Mouse (Mus musculus) c-Kit-positive CD71-positive TER-119-negative erythroid progenitor cells, embryonic 14.5 days (primary cell): ENCODE results near the gene Hyal3.

Experiments used
- DNase-seq: peaks from one replicate; pipeline ENCODE4 v3.0.0-alpha.2; 2013; ENCODE audit warnings: low read depth

Gene Hyal3

DNA sequence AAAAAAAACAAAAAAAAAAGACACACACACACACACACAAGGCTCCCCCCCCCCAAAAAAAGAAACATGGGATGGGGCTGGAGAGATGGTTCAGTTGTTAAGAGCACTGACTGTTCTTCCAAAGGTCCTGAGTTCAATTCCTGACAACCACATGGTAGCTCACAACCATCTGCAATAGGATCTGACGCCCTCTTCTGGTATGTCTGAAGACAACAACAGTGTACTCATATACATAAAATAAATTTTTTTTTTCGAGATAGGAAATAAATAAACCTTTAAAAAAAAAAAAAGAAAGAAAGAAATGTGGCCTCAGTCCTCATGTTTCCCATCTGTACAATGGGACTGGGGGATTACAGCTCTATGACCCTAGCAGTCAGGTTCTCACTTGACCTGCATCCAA is 36.8 kb downstream of the Hyal3 start:
- DNase-seq: no peak

DNA sequence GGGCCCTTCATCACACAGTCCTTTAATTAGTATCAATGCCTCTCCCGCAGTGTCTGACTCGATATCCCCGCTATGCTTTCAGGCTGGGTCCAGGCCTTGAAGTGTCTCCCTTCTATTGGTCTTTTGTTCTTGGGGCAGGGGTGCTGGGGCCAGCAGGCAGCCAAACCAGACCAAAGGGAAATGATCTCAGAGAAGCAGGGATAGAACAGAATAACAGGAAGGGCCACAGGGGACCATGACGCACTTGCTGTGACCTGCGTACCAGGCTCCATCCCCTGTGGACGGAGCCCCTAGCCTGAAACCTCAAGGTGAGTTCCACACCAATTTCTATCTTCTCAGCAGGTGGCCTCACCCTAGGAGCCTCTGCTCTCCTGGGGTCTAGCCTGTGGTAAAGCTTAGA is 37.5 kb downstream of the Hyal3 start:
- DNase-seq: no peak

- DNase-seq: no peak
Measured at GRCm38 (mm10) chr9:107618778-107619545, 38.3 kb downstream of the Hyal3 start.

GRCm38 (mm10) chr9:107619546-107619879 is 38.9 kb downstream of the Hyal3 start:
- no peak for DNase-seq

DNA sequence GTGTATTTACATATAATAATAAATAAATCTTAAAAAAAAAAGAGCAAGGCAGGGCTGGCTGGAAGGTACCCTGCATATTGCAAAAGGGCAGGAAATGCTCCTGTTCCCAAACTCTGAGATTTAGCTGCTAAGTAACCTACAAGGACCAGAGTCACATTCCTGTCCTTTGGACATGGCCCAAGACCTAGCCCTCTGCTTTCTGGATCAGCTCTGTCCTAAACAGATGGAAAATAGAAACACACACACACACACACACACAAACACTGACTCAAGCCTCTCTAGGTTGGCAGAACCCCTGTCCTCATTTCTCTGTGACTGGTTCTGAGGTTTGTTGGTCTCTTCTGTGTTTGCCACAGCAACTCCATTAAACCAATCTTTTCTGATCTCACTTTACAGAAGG is 40.3 kb downstream of the Hyal3 start:
- DNase-seq: no peak

GRCm38 (mm10) chr9:107624539-107624938 is 43.9 kb downstream of the Hyal3 start:
- DNase-seq: no peak

GRCm38 (mm10) chr9:107624951-107625350 is 44.3 kb downstream of the Hyal3 start:
- no peak for DNase-seq

DNA sequence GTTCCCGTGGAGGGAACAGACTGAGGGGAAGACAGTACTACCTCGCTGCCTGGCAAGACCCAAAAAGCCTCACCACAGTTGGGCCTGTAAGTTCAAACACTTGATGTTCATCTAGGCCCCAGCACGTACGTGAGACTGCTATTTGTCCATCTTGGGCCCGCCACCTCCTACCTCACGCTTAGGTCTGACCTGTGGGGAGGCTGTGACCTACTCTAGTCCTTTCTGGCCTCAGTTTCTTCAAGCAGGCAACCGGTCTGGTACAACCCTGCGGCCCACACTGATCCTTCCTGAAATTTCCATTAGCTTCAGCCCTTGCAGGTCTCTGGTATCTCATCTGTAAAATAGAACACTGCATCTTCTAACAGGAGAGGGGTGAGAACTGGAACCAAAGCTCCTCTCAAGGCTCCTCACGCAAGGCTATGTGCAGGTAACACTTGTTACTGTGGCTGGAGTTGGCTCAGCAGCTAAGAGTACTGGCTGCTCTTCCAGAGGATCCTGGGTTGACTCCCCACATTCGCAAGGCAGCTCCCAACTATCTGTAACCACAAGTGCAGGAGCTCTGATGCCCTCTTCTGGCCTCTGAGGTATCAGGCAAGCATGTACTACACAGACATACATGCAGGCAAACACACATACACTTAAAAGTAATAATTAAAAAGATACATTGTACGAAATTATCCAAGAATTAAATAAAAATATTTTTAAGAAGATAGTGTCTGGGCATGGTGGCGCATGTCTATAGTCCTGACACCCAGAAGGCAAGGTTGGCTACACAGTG is 44.9 kb downstream of the Hyal3 start:
- DNase-seq: no peak

GRCm38 (mm10) chr9:107626158-107626843 is 45.7 kb downstream of the Hyal3 start:
- DNase-seq: no peak

GRCm38 (mm10) chr9:107626844-107627277 is 46.2 kb downstream of the Hyal3 start:
- DNase-seq: no peak

DNA sequence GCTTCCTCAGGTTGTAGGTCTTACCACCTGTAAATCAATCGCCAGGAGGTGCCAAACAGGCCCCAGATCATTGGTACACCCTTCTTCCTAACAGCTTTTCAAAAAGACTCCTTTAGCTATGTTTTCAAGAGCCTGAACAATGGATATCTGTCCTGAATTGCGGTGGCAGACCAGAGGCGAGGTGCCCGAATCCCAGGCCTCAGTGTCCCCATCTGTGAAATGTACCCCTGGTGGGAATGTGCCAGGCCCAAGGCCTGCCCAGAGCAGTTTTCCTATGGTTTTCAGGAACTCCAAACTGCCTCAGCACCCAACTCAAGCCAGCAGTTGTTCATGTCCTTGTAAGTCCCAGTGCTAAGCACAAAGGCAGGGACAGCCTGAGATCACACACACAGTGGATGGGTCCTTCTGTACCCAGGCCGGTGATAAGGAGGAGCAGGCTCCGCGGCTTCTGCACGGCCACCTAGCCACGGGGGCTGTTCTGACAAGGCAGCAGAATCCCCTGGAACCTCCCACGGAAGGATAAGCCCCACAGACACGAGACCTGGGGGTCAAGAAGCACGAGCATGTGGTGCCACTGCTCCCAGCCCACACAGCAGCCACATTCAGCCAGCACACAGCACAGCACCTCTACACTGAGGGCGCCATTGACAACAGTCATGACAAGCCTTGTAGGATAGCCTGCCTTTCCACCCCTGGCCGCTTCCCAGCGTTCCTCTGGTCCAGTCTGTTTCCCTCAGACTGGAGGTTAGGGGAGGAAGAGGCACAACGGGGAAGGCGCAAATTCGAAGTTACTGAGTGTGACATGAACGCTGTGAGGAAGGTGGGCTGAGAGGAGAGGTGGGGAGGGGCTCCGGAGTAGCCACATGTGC is 47.0 kb downstream of the Hyal3 start:
- DNase-seq: no peak

- DNase-seq: no peak
Measured at GRCm38 (mm10) chr9:107628721-107629410, 48.2 kb downstream of the Hyal3 start.

- no peak for DNase-seq
Measured at GRCm38 (mm10) chr9:107629411-107629730, 48.8 kb downstream of the Hyal3 start.

DNA sequence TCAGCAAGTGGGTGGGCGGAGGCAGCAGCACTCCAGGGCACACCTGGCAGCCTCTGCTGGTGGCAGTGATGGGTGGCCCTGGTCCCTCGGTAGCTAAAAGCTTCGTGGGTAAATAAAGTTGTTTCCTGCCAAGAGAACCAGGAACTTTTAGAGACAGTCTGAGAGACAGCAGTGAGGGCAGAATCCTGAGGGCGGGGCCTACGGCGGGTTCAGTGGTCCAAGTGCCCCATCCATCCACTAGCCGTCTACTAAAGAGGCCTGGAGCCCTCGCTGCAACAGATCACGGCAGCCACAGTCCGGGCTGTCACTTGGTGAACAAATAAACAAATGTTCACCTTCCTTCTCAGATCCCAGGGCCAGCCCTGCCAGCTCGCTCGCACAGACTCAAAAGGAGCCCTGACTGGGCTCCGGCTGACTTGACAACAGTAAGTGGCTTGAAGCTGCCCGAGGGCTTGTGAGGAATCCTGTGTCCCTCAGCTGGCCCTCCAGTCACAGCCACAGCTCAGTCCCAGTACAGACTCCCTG is 49.3 kb downstream of the Hyal3 start:
- no peak for DNase-seq

- no peak for DNase-seq
Measured at GRCm38 (mm10) chr9:107630576-107630975, 50.0 kb downstream of the Hyal3 start.

DNA sequence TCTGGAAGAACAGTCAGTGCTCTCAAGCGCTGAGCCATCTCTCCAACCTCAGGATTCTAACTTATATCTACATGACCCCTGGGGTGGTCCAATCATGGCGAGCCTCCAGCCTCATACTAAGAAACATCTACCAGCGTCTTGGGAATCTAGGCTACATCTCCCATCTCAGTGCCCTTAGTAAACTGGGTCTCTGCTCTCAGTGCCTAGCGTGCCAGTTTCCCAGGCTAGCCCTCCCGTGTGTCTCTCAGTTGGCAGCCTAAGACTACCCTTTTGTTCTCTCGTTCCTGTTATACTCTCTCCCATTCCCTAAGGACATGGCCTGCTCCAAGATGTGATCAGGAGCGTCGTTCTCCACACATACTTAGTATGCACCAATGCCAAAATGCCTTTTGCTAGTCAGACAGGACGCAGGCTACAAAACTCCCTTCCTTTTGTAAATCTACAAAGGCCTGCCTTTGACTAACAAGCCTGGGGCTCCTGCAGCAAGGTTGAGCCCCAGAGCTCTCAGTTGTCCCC is 50.8 kb downstream of the Hyal3 start:
- no peak for DNase-seq

GRCm38 (mm10) chr9:107631861-107632260 is 51.2 kb downstream of the Hyal3 start:
- DNase-seq: no peak

DNA sequence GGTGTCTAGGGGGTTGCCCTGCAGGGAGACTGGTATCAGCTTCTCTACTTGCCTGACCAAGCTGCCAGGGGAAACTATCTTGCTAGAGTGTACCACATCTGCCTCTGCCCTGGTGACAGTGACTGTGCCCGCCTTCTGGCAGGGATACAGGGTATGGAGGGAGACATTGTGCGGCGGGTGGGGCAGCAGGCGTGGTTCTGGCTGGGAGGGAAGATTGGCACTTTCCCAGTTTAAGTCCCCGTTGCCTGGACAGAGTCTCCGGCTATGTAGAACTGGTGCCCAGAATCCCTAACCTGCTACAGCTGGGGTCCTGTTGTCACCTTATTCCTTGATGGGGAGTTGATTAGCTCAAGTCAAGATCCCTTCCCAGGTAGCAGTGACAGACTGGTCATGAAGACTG is 51.9 kb downstream of the Hyal3 start:
- no peak for DNase-seq

DNA sequence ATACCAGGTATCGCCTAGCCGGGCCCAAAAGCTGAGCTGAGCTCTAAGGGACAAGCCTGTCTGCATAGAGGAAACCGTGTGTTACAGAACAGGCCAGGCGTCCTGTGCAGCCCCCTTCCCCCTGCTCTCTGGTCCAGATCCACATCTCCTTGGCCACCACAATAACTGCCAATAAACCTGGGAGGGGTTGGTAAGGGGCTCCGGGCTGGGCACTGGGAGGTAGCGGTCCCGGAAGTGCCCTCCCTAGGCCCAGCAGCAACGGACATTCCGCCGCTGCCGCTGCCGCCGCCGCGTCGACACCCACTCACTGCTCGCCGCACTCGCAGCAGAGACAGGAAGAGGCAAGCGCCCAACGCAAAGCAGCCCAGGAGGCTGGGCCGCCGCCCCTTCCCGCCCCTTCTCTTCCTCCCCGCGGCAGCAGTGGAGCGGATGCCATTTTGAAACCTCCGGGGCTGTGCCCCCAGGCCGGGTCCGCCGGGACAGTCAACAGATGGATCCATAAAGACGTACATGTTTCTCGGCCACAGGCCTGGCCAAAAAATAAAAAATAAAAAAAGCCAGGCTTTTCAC is 52.6 kb downstream of the Hyal3 start:
- peak; percentile 70 for DNase-seq

DNA sequence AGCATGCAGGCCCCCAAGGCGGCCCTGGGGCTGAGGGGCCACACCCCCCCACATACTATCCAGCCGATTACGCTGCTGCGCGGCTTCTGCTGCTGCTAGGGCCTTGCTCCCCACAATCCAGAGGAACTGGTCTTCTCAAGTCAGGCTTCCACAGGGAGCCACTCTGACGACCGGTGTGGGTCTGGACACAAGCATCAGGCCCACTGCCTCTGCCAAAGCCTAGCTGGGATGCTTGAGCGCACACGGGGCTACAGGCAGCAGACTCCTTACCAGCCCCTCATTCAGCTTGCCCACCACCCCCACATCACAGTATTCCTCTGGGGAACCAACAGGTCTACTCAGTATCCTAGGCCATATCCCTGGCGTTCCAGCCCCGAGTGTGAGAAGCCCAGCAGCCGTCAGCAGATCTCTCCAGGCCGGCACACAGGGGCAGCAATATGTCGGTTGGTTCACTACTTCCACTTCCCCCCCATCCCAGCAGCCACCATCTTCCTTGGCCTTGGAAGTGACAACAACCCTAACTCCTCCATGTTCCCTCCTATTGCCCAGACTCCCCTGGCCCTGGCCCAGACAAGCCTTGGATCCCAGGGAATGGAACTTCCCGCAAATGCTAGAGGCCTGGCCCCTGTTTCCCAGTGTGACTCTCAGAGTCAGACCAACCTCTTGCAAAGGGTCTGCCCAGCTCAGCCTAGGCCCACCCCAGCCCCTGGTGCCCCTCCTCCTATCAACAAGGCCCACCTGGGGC is 53.2 kb downstream of the Hyal3 start:
- no peak for DNase-seq
